Mouse (Mus musculus) CD4-positive, CD25-positive, alpha-beta regulatory T cell, adult 2 months (primary cell): ENCODE results near the gene Zmym5.
"Not testable (repeated sequence)": the region's sequence is repeated elsewhere in the genome, so short reads cannot be mapped to it uniquely, and the experiment has no call there.

Experiments
- DNase-seq: peaks from one replicate; pipeline ENCODE4 v3.0.0-alpha.2; 2012; ENCODE audit warnings: low read depth, low spot score

Zmym5 gene

DNA sequence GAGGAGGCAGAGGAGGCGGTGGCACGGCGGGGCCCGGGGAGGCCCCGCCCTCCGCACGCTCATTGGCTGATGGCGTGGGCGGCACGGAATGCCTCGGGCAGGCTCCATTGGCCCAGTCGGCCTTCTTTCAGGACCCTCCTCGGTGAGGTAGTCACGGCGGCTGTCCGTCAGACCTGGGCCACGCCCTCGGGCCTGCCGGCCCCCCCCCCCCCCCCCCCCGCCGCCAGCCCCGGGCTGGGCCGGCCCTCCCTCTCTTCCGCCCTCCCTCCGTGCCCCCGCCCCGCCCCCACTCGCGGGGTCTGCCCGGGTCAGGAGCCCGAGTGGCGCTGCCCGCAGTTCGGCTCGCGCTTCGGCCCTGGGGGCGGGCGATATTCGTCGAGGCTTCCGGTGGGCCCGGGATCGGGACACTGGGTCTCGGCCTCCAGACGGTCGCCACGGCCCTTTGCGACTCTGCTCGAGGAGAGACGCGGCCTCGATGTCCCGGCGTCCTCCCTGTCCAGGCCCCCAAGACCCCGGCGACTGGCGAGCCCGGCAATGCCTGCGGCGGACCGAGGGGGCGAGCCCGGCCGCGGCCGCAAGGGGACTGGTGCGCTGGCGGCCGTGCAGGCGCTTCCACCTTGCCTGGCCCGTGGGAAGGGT, at the start of gene Zmym5:
Zmym5 (minus strand) TSS at position 16 of the 639 bp plus-strand sequence.
- peak; percentile 82 for DNase-seq

DNA sequence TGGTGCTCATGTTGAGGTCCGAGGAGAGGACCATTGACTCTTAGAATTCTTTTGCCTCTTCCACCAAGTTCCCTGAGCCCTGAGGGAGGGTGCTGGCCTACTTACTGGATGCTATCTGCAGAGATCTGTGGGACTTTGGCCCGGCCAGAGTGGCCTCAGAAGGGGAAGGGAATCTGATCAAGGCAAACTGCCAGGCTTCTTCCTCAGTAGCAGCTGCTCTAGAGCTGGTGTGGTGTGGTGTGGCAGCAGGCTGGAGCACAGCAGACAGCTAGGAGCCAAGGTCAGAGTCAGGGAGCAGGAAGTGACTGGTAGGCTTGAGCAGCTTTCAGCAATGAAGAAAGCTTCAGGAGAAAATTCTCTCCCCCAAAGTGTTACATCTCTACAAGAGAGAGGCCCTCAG, 38.2 kb upstream of the Zmym5 start:
- DNase-seq = no peak

DNA sequence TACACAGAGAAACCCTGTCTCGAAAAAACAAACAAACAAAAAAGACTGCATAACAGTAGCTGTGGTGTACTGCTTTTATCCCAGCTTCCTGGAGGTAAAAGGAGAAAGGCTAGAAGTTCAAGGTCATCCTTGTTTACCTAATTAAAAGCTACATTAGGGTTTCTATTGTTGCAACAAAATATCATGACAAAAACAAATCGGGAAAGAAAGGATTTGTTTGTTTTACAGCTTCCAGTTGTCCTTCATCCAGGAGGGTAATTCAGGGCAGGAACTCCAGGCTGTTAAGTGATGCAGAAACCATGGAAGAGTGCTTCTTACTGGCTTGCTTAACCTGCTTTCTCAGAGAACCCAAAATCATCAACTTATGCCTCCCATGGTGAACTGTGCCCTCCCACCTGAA, 36.8 kb upstream of the Zmym5 start:
- DNase-seq = no peak

DNA sequence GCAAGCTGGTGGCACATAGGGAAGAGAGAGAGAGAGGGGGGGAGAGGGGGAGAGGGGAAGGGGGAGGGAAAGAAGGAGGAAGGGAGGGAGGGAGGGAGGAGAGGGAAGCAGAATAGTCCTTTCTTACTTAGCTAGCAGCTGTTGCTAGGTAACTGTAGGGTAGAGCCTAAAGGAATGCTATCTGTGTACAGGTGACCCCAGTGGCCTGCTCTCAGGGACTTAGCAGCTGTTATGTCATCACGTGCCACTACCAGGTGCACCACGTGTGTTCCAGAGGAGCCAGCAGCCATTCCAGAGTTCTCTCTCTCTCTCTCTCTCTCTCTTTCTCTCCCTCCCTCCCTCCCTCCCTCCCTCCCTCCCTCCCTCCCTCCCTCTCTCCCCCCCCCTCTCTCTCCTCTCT, 33.0 kb upstream of the Zmym5 start:
- no peak for DNase-seq

DNA sequence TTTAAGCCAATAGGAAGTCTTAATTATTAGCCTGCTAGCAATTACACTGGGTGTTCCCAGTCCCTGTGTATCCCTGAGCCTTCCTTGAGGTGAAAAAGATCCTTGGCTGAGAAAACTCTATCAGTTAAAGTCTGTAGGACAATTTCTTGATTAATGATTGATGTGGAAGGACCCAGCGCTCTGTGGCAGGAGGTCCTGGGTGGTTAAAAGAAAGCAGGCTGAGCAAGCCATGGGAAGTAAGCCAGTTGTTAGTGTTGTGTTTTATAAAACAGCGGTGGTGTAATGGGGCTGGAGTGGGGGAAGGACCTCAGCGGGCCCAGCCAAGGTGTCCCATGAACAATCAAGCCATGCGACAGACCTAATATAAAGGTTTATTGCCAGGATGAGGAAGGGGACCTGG, 32.5 kb upstream of the Zmym5 start:
- no peak for DNase-seq

DNA sequence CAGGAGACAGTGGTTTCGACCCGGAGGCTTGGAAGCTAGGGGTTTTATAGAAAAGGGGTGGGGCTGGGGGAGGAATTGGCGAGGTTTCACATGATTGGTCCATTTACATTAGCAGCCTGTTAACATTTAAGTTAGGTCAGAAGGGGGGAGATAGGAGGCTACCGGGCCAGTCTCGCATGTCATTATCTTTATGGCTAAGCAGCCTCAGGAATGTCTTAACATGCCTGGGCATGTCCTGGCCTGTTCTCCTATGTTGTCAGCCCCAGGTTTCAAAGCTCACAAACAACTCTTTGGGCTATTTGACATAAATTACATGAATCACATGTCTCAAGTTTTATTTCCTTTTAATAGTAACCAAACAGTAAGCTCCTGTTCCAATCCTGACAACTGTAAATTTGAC, 23.1 kb upstream of the Zmym5 start:
- not testable (repeated sequence) for DNase-seq

- not testable (repeated sequence) for DNase-seq
Measured at GRCm38 (mm10) chr14:56833211-56833610, 21.7 kb upstream of the Zmym5 start.

DNA sequence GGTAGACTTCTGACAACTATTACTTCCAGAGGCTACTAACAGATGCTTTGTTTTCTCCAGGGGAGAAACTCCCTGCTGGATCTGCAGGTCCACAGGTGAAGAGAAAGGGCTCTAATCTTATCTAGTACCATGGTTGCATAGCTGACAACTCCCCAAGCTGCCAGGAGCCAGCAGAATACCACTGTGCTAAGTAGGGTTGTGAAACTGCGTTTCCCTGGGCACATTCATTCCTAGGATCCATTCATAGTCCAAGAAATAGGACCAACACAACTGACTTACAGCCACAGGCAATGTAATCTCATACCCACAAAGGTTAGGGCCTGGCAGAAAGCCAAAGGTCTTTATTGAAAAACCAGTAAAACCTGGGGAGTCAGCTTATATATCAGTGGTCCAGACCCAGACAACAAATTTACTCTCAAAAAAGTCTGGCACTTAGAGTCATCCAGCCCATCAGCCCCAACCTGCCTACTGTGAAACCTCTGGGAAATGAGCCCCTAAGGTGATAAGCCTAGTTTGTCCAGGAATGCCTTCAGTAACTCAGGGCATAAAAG, 21.1 kb upstream of the Zmym5 start:
- DNase-seq = no peak

- DNase-seq = no peak
Measured at GRCm38 (mm10) chr14:56832147-56832546, 20.6 kb upstream of the Zmym5 start.

GRCm38 (mm10) chr14:56830491-56831045, 19.1 kb upstream of the Zmym5 start:
- DNase-seq = no peak

DNA sequence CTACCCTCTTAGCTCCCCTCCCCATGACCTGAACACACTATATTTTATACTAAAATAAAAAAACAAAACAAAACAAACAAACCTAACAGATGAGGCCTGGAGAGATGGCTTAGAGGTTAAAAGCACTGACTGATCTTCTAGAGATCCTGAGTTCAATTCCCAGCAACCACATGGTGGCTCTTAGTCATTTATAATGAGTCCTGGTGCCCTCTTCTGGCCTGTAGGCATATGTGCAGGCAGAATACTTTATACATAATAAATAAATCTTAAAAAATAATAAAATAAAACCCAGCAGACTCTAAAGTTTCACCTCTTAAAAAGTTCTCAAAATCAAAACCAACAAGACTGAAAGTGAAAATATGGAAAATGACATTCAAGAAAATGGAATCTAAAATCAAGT, 13.0 kb upstream of the Zmym5 start:
- peak; percentile 68 for DNase-seq

DNA sequence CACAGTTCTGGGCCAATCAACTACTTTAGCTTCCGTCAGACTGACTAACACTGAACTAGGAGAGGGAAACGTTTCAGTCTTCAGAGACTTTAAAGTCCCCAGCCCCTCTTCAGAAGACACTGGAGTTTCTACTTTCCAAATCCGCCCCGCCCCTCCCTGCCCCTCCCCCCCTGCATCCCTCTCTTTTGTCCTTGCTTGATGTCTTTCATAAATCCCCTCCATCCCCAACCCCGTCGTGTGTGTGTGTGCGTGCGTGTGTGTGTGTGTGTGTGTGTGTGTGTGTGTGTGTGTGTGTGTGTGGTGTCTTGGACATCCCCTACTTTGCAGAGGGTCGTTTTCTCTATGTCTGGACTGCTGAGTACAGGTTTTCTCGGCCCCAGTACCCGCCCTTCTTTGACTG, 6.1 kb upstream of the Zmym5 start:
- DNase-seq = no peak

- DNase-seq = no peak
Measured at GRCm38 (mm10) chr14:56817131-56817530, 5.6 kb upstream of the Zmym5 start.

DNA sequence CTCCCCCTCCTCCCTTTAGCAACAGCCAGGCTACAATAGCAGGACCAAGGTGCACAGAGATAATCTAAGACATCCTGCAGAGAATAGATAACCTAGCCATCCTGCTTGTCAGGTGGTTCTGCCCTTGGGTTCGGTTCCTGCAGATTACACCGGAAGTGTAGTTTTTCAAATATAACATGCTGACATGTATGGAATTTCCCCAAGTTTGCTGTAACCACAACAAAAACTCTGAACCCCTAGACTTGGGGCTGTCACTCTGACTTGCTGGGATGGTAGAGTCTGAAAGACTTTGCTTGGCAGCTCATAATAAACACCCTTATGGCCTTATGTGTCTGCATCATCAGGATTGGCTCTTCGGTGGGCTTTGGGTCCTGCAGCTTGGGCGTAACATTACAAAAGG, 5.0 kb upstream of the Zmym5 start:
- peak; percentile 71 for DNase-seq

DNA sequence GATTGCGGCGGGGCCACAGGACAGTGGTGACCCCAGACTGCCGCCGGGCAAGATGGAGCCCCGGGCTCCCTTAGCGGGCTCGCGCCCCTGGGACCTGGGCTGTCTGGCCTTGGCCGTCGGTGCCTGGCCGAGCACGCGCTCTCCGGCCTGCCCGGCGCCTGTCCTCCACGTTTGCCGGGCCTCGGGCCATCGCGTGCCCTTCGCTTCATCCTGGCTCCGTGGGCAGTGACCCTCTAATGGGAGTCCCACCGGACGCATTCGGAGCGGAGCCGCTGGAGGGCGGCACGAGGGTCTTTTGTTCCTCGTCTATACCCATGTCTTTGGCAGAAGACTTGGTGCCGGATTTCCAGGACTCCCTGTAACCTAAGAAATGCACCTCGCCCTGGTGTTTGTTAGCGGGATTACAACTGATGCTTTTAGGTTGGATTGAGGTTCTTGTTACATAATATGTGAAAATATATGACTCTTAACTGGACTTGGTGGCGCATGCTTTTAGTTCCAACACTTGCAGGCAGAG, 1.1 kb upstream of the Zmym5 start:
- peak; percentile 91 for DNase-seq

GRCm38 (mm10) chr14:56810781-56811690, 480 bp downstream of the Zmym5 start:
- peak; percentile 58 for DNase-seq

DNA sequence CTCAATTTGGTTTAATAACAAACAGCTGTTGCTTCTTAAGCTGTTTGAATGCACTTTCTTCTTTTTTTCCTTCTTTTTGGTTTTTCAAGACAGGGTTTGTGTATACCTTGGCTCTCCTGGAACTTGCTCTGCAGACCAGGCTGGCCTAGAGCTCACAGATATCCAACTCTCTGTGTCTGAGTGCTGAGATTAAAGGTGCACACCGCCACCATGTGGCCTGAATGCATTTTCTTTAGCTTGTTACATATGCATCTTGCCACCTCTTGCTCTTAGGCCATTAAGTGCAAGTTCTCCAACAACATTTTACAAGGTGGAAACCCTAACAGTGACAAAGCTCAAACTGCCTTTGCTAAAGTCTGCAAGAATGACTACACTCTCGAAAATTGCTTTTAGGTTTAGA, 18.3 kb downstream of the Zmym5 start:
- DNase-seq = peak; percentile 79

DNA sequence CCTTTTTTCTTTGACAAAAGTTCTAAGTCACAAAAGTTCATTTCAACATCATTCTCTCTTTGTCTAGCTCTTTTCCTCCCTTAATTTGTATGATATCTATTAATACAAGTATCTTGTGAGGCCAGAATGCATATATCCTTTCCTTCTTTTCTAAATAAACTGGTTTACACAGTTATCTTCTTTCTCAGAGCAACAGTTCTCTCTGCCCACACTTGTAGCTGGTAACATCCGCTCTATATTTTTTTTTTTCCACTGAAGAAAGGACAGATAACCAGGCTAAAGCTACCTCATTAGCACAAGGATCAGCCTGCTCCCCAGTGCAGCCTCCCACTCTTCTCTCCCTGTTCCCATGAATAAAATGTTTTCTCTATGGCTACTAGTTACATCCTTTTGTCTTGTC, 26.9 kb downstream of the Zmym5 start:
- no peak for DNase-seq

- DNase-seq = peak; percentile 15
Measured at GRCm38 (mm10) chr14:56778933-56779300, 32.6 kb downstream of the Zmym5 start.

- DNase-seq = peak; percentile 97
Measured at GRCm38 (mm10) chr14:56778200-56778932, 33.1 kb downstream of the Zmym5 start, which contains the start of gene Pspc1. Gene Pspc1, minus strand, starts transcription at chr14:56778316.

GRCm38 (mm10) chr14:56777360-56778136, 34.0 kb downstream of the Zmym5 start:
- DNase-seq = peak; percentile 63
